Mouse (Mus musculus) R1 (cell line): ENCODE data around the gene Tsku.

ENCODE experiments used
- DNase-seq: peaks from one replicate; pipeline ENCODE4 v3.0.0-alpha.2; 2018; ENCODE audit warnings: low read depth, low spot score

Gene Tsku

GRCm38 (mm10) chr7:98361063-98361652 is at the start of gene Tsku:
Gene Tsku (minus strand): TSS chr7:98361328.
- peak; percentile 98 for DNase-seq

GRCm38 (mm10) chr7:98407615-98408014 is 46.5 kb upstream of the Tsku start:
- DNase-seq: no peak

- DNase-seq: no peak
Measured at GRCm38 (mm10) chr7:98403996-98404395, 42.9 kb upstream of the Tsku start.

GRCm38 (mm10) chr7:98402582-98403574 is 41.8 kb upstream of the Tsku start:
- DNase-seq: no peak

- DNase-seq: no peak
Measured at GRCm38 (mm10) chr7:98392466-98393201, 31.5 kb upstream of the Tsku start.

GRCm38 (mm10) chr7:98391351-98391936 is 30.3 kb upstream of the Tsku start:
- DNase-seq: no peak

- no peak for DNase-seq
Measured at GRCm38 (mm10) chr7:98390486-98390885, 29.4 kb upstream of the Tsku start.

- DNase-seq: no peak
Measured at GRCm38 (mm10) chr7:98389656-98390055, 28.5 kb upstream of the Tsku start.

GRCm38 (mm10) chr7:98388881-98389501 is 27.9 kb upstream of the Tsku start:
- DNase-seq: no peak

GRCm38 (mm10) chr7:98387201-98387600 is 26.1 kb upstream of the Tsku start:
- DNase-seq: no peak

GRCm38 (mm10) chr7:98385168-98385567 is 24.0 kb upstream of the Tsku start:
- no peak for DNase-seq

GRCm38 (mm10) chr7:98383337-98383736 is 22.2 kb upstream of the Tsku start:
- no peak for DNase-seq

GRCm38 (mm10) chr7:98382784-98383183 is 21.7 kb upstream of the Tsku start:
- no peak for DNase-seq

- no peak for DNase-seq
Measured at GRCm38 (mm10) chr7:98380224-98380925, 19.2 kb upstream of the Tsku start.

- DNase-seq: no peak
Measured at GRCm38 (mm10) chr7:98379232-98379631, 18.1 kb upstream of the Tsku start.

- no peak for DNase-seq
Measured at GRCm38 (mm10) chr7:98377257-98377656, 16.1 kb upstream of the Tsku start.

- no peak for DNase-seq
Measured at GRCm38 (mm10) chr7:98371161-98371560, 10.0 kb upstream of the Tsku start.

GRCm38 (mm10) chr7:98369762-98370369 is 8.7 kb upstream of the Tsku start:
- DNase-seq: peak; percentile 74

- DNase-seq: no peak
Measured at GRCm38 (mm10) chr7:98361662-98362061, 534 bp upstream of the Tsku start.

- DNase-seq: peak; percentile 47
Measured at GRCm38 (mm10) chr7:98360621-98360990, 522 bp downstream of the Tsku start.
